Mouse (Mus musculus): ENCODE data around the gene Emilin3. TPM values are rescaled to one million over a fixed set of nuclear protein-coding genes. Genes with fewer than 3 reads are reported as not detected.

The Emilin3 gene
- polyA plus RNA-seq, 1 experiment: not detected

DNA sequence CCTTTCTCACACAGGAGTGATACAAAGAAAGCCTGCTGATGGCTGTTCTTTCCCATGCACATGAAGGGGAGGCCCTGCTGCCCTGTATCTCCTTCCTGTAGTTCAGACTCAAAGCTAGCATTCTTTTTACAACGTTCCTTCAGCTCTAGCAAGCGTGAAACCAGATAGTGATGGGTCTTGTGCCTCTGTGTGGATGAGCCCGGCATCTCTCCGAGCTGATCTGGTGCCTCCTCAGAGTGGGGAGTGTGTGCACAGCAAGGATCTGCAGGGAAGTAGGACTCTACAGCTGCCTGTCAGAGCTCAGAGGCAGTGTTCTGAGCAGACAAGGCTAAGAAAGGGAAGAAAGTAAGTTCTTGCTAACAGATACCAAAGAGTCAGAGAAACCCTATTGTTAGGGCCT, 39.5 kb upstream of the Emilin3 start:
- no peaks in the 10 kb centered on the region for H3K4me1 ChIP-seq (ENCODE audit: control insufficient read depth)
- no peaks in the 10 kb centered on the region for H3K27me3 ChIP-seq (ENCODE audit: control insufficient read depth)
- H3K9me3 ChIP-seq (ENCODE audit: control insufficient read depth, low read length): no peaks in the 10 kb centered on the region
- TF ChIP-seq TAL1 (IDR thresholded peaks at IDR 0.05; ENCODE audit: low read length) (no peak), GATA1 (IDR thresholded peaks at IDR 0.05; ENCODE audit: low read length) (no peak)
- peaks cover 52% of the 10 kb centered on the region for H3K36me3 ChIP-seq (ENCODE audit: control insufficient read depth)
- no peak overlapping the region for H3K4me3 ChIP-seq (replicated peaks)

DNA sequence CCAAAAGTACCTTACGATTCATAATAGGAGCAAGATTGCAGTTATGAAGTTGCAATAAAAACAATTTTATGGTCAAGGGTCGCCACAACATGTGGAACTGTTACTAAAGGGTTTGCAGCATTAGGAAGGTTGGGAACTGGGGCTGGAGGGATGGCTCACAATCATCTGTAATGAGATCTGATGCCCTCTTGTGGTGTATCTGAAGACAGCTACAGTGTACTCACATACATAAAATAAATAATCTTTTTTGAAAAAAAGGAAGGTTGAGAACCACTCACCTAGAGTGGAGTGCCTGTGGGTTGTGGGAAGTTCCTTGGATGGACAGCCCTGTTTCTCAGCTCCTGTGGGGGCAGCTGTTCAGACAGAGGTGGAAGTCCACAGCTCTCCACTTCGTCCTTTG, 30.3 kb upstream of the Emilin3 start:
- Histone ChIP-seq H3K9me3 (ENCODE audit: control insufficient read depth, low read length) (no peaks in the 10 kb centered on the region), H3K4me3 (replicated peaks) (no peak overlapping the region), H3K27me3 (ENCODE audit: control insufficient read depth) (no peaks in the 10 kb centered on the region), H3K36me3 (ENCODE audit: control insufficient read depth) (no peaks in the 10 kb centered on the region), H3K4me1 (ENCODE audit: control insufficient read depth) (no peaks in the 10 kb centered on the region)
- TF ChIP-seq TAL1 (IDR thresholded peaks at IDR 0.05; ENCODE audit: low read length) (no peak), GATA1 (IDR thresholded peaks at IDR 0.05; ENCODE audit: low read length) (no peak)

DNA sequence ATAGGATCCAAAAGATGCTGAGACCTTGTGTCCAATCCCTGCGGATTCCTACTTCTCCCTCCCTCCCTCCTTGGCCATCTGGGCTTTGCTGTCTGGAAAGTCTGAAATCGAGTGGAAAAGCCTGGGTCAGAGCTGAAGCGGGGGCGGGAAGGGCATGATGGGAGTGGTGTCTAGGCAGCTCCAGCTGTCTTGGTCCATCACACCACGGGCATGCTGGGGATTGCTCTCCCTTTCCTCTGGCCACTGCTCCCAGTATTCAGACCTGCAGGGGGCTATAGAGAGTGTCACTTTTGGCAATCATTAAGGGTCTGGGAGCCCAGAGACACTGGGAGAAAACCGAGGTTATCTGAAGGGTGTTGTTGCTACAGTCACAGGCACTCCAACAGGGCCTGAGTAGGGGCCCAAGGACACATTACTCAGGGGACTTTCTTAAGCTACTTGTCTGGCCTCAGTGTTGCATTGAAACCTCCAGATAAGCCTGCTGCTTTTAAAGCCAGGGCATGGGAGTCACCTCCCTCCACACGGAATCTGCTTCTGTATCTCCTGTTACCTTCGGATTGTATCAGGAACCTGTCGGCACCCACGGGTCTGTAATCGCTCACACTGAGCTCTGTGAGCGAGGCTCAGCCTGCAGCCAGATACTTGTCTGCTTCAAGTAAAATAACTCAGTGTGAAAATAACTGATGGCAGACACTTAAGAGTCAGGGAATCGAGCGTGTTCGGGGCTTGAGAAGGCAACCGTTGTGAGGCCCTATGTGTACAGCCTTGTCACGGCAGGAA, 29.0 kb upstream of the Emilin3 start:
- Histone ChIP-seq H3K4me3 (replicated peaks) (no peak overlapping the region), H3K9me3 (ENCODE audit: control insufficient read depth, low read length) (no peaks in the 10 kb centered on the region), H3K36me3 (ENCODE audit: control insufficient read depth) (no peaks in the 10 kb centered on the region), H3K27me3 (ENCODE audit: control insufficient read depth) (no peaks in the 10 kb centered on the region), H3K4me1 (ENCODE audit: control insufficient read depth) (no peaks in the 10 kb centered on the region)
- no peak for TF ChIP-seq GATA1 (IDR thresholded peaks at IDR 0.05; ENCODE audit: low read length)

DNA sequence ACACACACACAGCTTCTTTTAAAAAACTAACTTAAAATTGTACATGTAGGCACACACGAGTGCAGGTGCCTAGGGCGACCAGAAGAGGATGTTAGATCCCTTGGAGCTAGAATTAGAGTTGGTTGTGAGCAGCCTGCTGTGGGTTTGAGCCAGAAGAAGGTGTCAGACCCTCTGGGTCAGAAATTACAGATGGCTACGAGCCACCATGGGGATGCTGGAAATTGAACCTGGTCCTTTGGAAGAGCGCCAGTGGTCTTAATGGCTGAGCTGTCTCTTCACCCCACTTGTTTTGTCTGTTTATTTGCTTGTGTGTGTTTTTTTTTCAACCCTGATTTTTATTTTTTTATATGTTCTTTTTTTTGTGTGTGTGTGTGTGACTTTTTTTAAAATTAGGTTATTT, 22.3 kb upstream of the Emilin3 start:
- Histone ChIP-seq H3K36me3 (ENCODE audit: control insufficient read depth) (no peaks in the 10 kb centered on the region), H3K4me3 (replicated peaks) (no peak overlapping the region), H3K4me1 (ENCODE audit: control insufficient read depth) (no peaks in the 10 kb centered on the region), H3K9me3 (ENCODE audit: control insufficient read depth, low read length) (peaks cover 7% of the 10 kb centered on the region; the same call in 1 of the 2 replicates), H3K27me3 (ENCODE audit: control insufficient read depth) (no peaks in the 10 kb centered on the region)
- TF ChIP-seq GATA1 (IDR thresholded peaks at IDR 0.05; ENCODE audit: low read length) (no peak), TAL1 (IDR thresholded peaks at IDR 0.05; ENCODE audit: low read length) (no peak)

DNA sequence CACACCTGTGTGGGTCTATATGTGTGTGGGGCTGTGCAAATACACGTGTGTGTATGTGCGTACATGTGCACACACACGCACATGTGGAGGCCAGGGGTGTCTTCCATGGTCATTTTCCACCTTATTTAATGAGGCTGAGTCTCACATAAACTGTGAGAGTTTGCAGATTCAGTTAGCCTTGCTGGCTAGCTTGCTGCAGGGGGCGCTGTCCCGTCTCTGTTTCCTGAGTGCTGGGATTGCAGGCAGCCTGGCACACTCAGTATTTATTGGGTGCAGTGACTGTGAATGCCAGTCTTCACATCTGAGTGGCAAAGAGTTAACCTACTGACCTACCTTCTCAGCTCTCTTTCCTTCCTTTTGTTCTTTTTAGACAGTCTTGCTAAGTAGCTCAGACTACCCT, 21.8 kb upstream of the Emilin3 start:
- H3K4me3 ChIP-seq (replicated peaks): no peak overlapping the region
- H3K4me1 ChIP-seq (ENCODE audit: control insufficient read depth): no peaks in the 10 kb centered on the region
- no peaks in the 10 kb centered on the region for H3K27me3 ChIP-seq (ENCODE audit: control insufficient read depth)
- TF ChIP-seq TAL1 (IDR thresholded peaks at IDR 0.05; ENCODE audit: low read length) (no peak), GATA1 (IDR thresholded peaks at IDR 0.05; ENCODE audit: low read length) (no peak)
- H3K9me3 ChIP-seq (ENCODE audit: control insufficient read depth, low read length): peaks cover 7% of the 10 kb centered on the region; the same call in 1 of the 2 replicates
- no peaks in the 10 kb centered on the region for H3K36me3 ChIP-seq (ENCODE audit: control insufficient read depth)

DNA sequence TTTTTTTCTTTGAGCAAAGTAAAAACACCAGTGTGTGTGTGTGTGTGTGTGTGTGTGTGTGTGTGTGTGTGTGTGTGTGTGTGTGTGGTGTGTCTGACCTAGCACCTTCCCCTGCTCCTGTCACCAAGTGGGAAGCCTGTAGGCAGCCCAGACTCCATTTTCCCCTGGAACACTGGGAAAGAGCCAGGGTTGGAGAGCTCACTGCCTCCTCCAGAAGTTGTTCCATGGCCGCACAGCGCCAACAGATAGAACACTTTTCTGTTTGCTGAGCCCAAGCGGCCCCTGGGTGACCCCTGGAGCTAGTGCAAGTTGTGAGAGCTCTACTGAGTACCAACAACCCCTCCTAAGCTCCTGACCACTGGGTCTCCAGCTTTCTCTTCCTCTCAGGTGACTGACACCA, 20.9 kb upstream of the Emilin3 start:
- Histone ChIP-seq H3K4me1 (ENCODE audit: control insufficient read depth) (no peaks in the 10 kb centered on the region), H3K27me3 (ENCODE audit: control insufficient read depth) (no peaks in the 10 kb centered on the region), H3K9me3 (ENCODE audit: control insufficient read depth, low read length) (peaks cover 7% of the 10 kb centered on the region; the same call in 1 of the 2 replicates), H3K36me3 (ENCODE audit: control insufficient read depth) (no peaks in the 10 kb centered on the region), H3K4me3 (replicated peaks) (no peak overlapping the region)
- TF ChIP-seq TAL1 (IDR thresholded peaks at IDR 0.05; ENCODE audit: low read length): no peak
- no peak for TF ChIP-seq GATA1 (IDR thresholded peaks at IDR 0.05; ENCODE audit: low read length)

DNA sequence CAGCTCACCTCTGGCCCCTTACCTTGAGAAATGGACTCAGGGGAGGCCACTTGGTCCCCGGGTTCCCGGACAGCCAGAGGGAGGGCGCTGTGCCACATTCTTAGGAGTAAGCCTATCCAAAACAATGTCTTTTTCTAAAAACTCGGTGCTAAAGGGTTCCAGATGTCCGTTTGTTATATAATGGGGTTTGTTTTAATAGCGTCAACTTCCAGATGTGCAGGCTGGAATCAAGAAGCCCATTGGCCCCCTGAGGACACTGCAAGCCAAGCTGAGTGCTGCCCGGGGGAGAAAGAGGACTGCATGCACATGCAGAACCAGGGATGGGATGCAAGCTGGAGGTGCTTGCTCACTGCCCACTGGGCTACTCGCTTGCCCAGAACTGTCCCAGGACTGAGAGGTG, 20.2 kb upstream of the Emilin3 start:
- Histone ChIP-seq H3K27me3 (ENCODE audit: control insufficient read depth) (no peaks in the 10 kb centered on the region), H3K4me3 (replicated peaks) (no peak overlapping the region), H3K4me1 (ENCODE audit: control insufficient read depth) (no peaks in the 10 kb centered on the region), H3K36me3 (ENCODE audit: control insufficient read depth) (no peaks in the 10 kb centered on the region), H3K9me3 (ENCODE audit: control insufficient read depth, low read length) (peaks cover 7% of the 10 kb centered on the region; the same call in 1 of the 2 replicates)
- no peak for TF ChIP-seq GATA1 (IDR thresholded peaks at IDR 0.05; ENCODE audit: low read length)
- TF ChIP-seq TAL1 (IDR thresholded peaks at IDR 0.05; ENCODE audit: low read length): no peak

DNA sequence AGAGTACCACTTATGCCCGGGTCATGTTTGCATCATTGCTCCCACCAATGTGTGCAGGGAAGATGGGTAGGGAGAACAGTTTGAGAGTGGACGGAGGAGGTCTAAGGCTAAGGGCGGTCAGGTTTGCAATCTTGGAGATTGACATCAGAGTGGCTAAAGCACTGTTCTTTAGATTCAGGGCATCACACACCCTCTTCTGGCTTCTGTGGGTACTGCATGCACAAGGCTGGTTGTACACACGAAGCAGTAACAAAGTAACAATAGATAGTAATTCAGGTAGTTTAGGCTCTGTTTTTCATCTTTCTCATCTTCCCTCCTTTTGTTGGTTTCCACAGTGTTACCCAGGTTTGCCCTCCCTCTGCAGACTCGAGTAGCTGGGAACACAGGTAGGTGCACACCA, 19.2 kb upstream of the Emilin3 start:
- H3K9me3 ChIP-seq (ENCODE audit: control insufficient read depth, low read length): peaks cover 7% of the 10 kb centered on the region; the same call in 1 of the 2 replicates
- no peak overlapping the region for H3K4me3 ChIP-seq (replicated peaks)
- no peaks in the 10 kb centered on the region for H3K36me3 ChIP-seq (ENCODE audit: control insufficient read depth)
- TF ChIP-seq TAL1 (IDR thresholded peaks at IDR 0.05; ENCODE audit: low read length): no peak
- TF ChIP-seq GATA1 (IDR thresholded peaks at IDR 0.05; ENCODE audit: low read length): no peak
- no peaks in the 10 kb centered on the region for H3K4me1 ChIP-seq (ENCODE audit: control insufficient read depth)
- no peaks in the 10 kb centered on the region for H3K27me3 ChIP-seq (ENCODE audit: control insufficient read depth)

DNA sequence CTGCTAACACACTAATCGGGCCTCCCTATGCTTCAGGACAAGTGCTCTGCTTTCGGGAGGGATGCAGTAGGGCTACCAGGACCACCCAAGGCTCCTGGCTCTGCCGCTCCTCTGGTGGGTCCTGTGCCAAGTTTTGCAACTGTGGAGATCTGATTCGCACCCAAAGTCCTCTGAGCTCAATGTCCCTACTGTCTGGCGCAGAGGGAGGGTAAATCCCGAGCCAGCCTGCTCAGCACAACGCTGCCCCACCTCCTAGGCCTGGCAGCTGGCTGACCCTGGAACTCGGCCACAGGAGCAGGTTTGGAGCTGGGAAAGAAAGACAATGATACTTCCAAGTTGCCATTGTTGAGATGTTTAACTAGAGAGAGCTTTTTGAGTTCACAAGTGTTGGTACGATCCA, 13.1 kb upstream of the Emilin3 start:
- Histone ChIP-seq H3K4me1 (ENCODE audit: control insufficient read depth) (no peaks in the 10 kb centered on the region), H3K36me3 (ENCODE audit: control insufficient read depth) (no peaks in the 10 kb centered on the region), H3K27me3 (ENCODE audit: control insufficient read depth) (no peaks in the 10 kb centered on the region), H3K9me3 (ENCODE audit: control insufficient read depth, low read length) (no peaks in the 10 kb centered on the region), H3K4me3 (replicated peaks) (no peak overlapping the region)
- TF ChIP-seq GATA1 (IDR thresholded peaks at IDR 0.05; ENCODE audit: low read length): no peak
- no peak for TF ChIP-seq TAL1 (IDR thresholded peaks at IDR 0.05; ENCODE audit: low read length)

DNA sequence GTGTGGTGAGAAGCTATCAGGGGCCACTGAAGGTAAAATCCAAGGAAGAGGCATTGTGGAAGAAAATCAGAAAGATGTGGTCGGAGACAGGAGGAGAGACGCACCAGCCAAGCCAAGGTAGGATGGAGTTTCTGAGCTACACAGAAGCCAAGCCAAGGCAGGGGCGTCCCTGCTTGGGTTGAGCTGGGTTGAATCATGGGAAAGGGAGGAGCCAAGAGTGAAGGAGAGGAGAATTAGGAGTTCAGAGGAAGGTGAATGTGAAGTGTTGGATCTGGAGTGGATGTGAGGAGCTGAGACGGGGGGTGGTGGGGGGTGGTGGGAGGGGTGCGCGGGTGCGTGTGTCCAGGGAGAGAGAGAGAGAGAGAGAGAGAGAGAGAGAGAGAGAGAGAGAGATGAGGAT, 9.2 kb upstream of the Emilin3 start:
- no peaks in the 10 kb centered on the region for H3K4me1 ChIP-seq (ENCODE audit: control insufficient read depth)
- TF ChIP-seq GATA1 (IDR thresholded peaks at IDR 0.05; ENCODE audit: low read length): no peak
- no peak for TF ChIP-seq TAL1 (IDR thresholded peaks at IDR 0.05; ENCODE audit: low read length)
- no peaks in the 10 kb centered on the region for H3K9me3 ChIP-seq (ENCODE audit: control insufficient read depth, low read length)
- H3K36me3 ChIP-seq (ENCODE audit: control insufficient read depth): no peaks in the 10 kb centered on the region
- no peak overlapping the region for H3K4me3 ChIP-seq (replicated peaks)
- no peaks in the 10 kb centered on the region for H3K27me3 ChIP-seq (ENCODE audit: control insufficient read depth)
